Mouse (Mus musculus) small intestine, adult 2 months (tissue): ENCODE data around the gene Smyd2.

Source experiments
- CTCF ChIP-seq: fragments of 200-500 bp; IDR thresholded peaks from 2 replicates; pipeline ENCODE4 v1.5.1; 2012; ENCODE audit warnings: low read depth, mild to moderate bottlenecking, control low read depth, inconsistent platforms, low read length, moderate library complexity, mixed read lengths; ENCODE audit not compliant: insufficient replicate concordance, insufficient read length; ENCODE audit errors: extremely low read depth
- POLR2A ChIP-seq: fragments of 200-500 bp; IDR thresholded peaks from 2 replicates; pipeline ENCODE4 v1.6.1; 2012; ENCODE audit warnings: low read depth, mild to moderate bottlenecking, control low read depth, inconsistent platforms, low read length, moderate library complexity

GRCm38 (mm10) chr1:189899526-189899925 is 22.6 kb downstream of the Smyd2 start:
- no peak for TF ChIP-seq CTCF
- TF ChIP-seq POLR2A, result no peak
